Mouse (Mus musculus): ENCODE results near the gene Ciart.
"Not testable (repeated sequence)": the region's sequence is repeated elsewhere in the genome, so short reads cannot be mapped to it uniquely, and the experiment has no call there.

Gene Ciart

DNA sequence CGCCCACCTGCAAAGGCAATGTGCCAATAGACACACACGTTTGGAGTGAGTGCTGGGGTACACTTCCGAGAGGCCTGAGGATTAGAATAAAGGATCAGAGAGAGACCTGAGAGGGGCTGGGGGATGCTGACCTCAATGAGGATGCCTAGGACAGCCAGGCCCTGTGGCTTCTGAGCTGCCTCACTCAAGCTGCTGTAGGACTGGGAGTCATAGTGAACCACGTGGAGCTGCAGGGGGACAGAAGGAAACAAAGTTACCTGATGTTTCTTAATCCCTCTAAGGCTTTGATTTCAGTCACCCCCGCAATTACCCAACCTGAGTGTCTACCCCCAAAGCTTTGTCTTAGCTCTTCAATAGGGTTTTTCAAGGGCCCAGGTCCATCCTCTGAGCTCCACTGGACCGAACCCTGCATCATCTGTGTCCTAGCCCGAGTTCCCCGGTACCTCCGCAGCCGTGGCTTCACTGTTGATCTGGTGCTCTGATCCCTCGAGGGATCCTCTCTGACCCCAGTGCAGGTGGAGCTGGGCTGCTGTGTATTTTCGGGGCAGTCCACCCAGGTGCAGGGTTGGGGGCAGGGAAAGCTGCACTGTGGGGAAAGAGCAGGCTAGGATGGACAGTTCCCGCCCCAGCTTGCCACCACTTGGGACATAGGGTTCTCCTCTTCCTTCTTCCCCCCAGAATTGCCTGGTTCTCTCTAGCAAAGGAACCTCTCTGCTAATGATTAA lies 17.9 kb upstream of the Ciart start:
- DNase-seq = no peak

DNA sequence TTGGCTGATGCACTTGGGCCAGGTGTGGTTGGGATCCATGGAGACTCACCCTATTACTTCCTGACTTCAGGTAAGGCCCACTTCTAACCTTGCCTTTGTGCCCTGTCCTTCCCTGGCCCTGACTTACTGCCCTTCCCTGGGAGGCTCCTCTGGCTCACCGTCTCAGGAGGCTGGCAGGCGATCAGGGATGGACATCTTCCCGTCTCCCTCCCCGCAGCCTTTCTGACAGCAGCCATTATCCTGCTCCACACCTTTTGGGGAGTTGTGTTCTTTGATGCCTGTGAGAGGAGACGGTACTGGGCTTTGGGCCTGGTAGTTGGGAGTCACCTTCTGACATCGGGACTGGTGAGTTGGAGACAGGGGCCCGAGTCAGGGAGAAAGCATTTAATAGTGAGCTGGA lies 13.4 kb upstream of the Ciart start:
- DNase-seq = not testable (repeated sequence)

- DNase-seq = no peak
Observed at GRCm38 (mm10) chr3:95894317-95895160, 12.5 kb upstream of the Ciart start.

- DNase-seq = peak; percentile 91
Observed at GRCm38 (mm10) chr3:95893606-95894316, 11.7 kb upstream of the Ciart start, which contains the start of gene Aph1a. Gene Aph1a, plus strand, starts transcription at chr3:95893969.

DNA sequence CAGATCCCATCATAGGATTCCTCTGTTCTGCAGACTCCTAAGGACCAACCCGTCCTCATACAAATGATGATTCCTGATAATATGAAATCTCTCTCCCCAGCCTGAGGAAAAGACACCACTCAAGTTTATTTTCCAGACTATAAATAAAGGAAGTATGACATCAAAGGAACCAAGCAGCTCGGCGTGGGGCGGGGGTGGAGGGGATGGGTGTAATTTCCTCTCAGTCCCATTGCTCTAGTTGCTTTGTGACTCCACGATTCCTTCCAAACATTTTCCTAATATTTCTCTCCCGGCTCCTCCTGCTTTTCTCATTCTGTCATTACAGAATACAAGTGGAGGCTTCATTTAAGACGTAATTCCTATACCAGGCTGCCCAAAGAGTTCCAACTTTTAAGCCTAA lies 11.1 kb upstream of the Ciart start:
- DNase-seq = no peak

GRCm38 (mm10) chr3:95892066-95893052 lies 10.3 kb upstream of the Ciart start:
- DNase-seq = no peak

- DNase-seq = no peak
Observed at GRCm38 (mm10) chr3:95891211-95892065, 9.4 kb upstream of the Ciart start, which contains the start of gene BC028528. Gene BC028528, minus strand, starts transcription at chr3:95892005.

DNA sequence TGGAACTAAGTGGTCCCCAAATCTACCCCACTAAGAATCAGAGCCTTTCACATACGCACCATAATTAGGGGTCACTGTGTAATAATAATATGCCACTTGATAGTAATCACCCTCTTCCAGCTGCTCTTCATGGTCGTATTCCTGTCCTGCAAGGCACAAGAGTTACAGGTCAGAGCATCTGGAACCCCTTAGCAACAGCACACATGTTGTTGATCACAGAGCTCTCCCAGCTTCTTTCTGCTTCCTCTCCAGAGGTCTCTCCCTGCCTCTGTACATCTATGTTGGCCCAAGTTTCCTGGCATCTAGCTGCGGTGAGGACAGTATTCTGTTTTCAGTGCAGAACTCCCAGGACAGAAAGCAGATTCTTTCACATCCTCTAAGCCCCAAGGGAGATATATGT lies 7.6 kb upstream of the Ciart start:
- DNase-seq = no peak

DNA sequence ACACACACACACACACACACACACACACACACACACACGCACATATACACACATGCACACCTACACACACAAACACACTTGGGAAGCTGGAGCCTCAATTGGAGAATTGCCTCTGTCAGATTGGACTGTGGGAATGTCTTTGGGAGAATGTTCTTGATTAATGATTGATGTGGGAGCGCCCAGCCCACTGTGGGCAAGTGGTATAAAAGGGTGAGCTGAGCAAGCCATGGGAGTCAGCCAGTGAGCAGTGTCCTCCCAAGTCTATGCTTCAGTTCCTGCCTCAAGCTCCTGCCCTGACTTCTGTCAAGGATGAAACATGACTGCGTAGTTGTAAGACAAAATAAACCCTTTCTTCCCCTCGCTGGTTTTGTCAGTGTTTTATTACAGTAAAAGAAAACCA lies 5.5 kb upstream of the Ciart start:
- no peak for DNase-seq

GRCm38 (mm10) chr3:95884400-95884799 lies 2.3 kb upstream of the Ciart start:
- no peak for DNase-seq

- peak; percentile 80 for DNase-seq
Observed at GRCm38 (mm10) chr3:95882816-95883425, 870 bp upstream of the Ciart start.

- no peak for DNase-seq
Observed at GRCm38 (mm10) chr3:95879063-95879462, 3.0 kb downstream of the Ciart start.

DNA sequence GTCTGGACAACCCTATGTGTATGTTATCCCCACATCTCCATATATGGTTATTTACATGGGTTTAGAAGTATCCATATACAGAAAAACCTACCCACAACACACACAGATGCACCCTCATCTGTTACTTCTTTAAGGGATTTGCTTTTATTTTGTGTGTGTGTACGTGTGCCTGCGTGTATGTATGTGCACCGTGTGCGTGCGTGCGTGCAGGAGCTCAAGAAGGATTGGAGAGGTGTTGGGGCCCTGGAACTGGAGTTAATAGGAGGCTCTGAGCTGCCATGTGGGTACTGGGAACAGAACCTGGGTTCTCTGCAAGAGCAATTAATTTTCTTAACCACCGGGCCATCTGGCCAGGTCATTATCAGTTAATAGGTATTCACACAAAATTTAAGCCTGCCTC lies 10.0 kb downstream of the Ciart start:
- no peak for DNase-seq

DNA sequence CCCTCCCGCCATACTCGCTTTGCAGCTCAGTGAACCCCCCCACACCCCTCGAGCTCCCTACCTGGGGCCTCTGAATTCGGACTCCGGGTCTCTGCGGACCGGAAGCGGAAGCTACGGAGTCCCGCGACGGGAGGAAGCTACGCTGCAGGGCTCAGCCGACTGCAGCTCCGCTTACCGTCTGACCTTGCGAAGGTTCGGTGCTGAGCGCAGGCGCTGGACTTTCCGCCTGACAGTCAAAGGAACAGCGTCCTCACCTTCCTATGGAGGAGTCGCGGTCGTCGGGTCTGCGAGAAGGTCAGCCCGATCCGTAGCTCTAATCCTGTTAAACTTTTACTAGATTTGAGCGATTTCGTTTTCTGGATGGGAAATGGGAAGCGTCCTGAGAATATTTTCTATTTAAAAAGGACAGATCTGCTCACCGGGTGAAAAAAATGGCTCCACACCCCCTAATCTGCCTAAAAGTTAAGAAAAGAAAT lies 10.6 kb downstream of the Ciart start, which contains the start of gene Mrps21:
Gene Mrps21, minus strand, starts transcription at position 128 of the 476 bp plus-strand sequence.
- DNase-seq = peak; percentile 81

GRCm38 (mm10) chr3:95870976-95871375 lies 11.1 kb downstream of the Ciart start:
- no peak for DNase-seq

DNA sequence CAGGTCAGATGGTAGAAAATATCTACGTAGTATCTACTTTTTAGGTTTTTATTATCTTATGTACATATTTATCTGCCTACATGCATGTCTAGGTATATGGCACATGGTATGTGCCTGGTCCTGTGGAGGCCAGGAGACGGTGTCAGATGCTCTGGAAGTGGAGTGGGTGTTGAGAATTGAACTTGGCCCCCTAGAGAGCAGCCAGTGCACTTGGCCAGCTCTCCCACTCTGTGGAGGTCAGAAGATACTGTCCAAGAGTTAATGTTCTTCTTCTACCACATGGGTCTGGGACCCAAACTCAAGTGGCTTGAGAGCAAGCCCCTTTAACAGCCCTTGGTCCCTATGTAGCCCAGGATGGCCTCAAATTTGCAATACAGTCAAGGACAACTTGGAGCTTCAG lies 14.6 kb downstream of the Ciart start:
- no peak for DNase-seq

DNA sequence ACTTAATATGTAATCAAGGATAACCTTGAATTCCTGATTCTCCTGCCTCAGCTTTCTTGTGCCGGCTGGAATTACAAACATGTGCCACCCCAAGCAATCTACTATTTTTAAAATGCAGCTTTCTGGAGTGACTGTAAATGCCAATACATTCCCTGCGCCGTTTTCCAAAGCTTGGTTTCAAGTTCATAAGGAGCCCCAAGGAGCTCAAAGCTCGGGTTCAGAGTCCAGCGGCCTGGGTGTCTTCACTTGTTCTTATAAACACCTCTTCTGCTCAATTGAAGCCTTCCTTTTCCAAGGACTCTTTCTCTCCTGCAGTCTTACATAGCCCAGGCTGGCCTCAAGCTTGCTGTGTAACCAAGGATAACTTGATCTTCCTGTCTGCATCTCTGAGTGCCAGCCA lies 16.0 kb downstream of the Ciart start:
- DNase-seq = no peak

DNA sequence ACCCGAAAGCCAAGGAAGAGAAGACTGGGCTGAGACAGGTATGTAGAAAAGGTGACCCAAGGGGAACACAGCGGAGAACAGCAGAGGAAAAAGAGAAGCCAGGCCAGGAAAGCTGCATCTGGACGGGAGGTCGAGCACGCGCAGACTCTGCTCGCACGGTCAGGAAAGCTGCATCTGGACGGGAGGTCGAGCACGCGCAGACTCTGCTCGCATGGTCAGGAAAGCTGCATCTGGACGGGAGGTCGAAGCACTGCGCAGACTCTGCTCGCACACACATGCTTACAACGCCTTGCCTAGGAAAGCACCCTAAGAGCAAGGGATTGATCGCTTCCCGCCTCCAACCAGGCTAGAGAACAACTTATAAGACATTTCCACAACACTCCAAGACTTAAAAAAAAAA lies 16.5 kb downstream of the Ciart start:
- no peak for DNase-seq

DNA sequence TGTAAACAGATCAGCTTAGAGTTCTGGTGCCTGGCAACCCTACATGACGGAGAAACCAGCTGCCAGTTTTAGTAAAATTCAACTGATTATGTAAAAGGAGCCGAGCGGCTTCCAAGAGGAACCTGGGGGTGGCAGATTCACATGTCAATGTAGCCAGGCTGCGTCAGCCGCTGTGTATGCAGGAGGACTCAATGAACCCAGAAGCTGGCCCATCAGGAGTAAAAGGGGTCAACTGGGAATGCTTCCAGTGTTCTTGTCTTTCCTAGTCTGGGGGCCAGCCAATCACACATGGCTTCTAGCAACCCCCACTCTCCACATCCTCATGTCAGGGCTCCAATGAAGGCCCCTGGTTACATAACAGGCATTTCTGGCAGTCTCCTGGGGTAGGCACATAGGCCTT lies 17.0 kb downstream of the Ciart start:
- DNase-seq = peak; percentile 47

GRCm38 (mm10) chr3:95863578-95863977 lies 18.5 kb downstream of the Ciart start:
- no peak for DNase-seq
